Mouse (Mus musculus): Measurements from ENCODE around the gene Tmc6. TPM values are rescaled to one million over a fixed set of nuclear protein-coding genes. Genes with fewer than 3 reads are reported as not detected.

Tmc6 gene
- 38.8 and 39.2 TPM in 2 replicates for polyA plus RNA-seq (2015; fragmentation: Nextera tagmentation; extraction: Ambion mirVana)

GRCm38 (mm10) chr11:117781993-117782704, at the start of gene Tmc6, which contains the start of gene Tmc8:
Gene Tmc6 (minus strand): TSS chr11:117782198.
Gene Tmc8 (plus strand): TSS chr11:117782076.
- Histone ChIP-seq H3K9me3 (replicated peaks; ENCODE audit: low read length) (no peaks in the 10 kb centered on the region), H3K9ac (ENCODE audit: low read depth, low read length) (peak within 1 kb of the TSS; percentile 52), H3K4me2 (ENCODE audit: low read length) (peak within 1 kb of the TSS; percentile 97), H3K4me1 (replicated peaks; ENCODE audit: insufficient read depth, low read length) (peaks cover 36% of the 10 kb centered on the region), H3K27ac (peak within 1 kb of the TSS; percentile 99), H3K4me3 (replicated peaks; ENCODE audit: low read depth, low read length) (peak within 1 kb of the TSS; percentile 46), H3K27me3 (ENCODE audit: insufficient read depth, low read length) (no peaks in the 10 kb centered on the region), H3K36me3 (ENCODE audit: insufficient read depth, low read length) (peaks cover 8% of the 10 kb centered on the region; the same call in 1 of the 2 replicates)
- WGBS = 40% methylated on average over 24 of the region's 24 CpGs
- TF ChIP-seq CTCF (IDR thresholded peaks at IDR 0.05; ENCODE audit: low read depth) = no peak
- no peak for DNase-seq (ENCODE audit: low spot score)
- no peak for ATAC-seq (replicated peaks; ENCODE audit: low FRiP score, low read depth)

- no peak for DNase-seq (ENCODE audit: low spot score)
- Histone ChIP-seq H3K9me3 (replicated peaks; ENCODE audit: low read length) (no peaks in the 10 kb centered on the region), H3K4me2 (ENCODE audit: low read length) (no peak overlapping the region), H3K4me1 (replicated peaks; ENCODE audit: insufficient read depth, low read length) (peaks cover 19% of the 10 kb centered on the region; the same call in 1 of the 2 replicates), H3K27me3 (ENCODE audit: insufficient read depth, low read length) (no peaks in the 10 kb centered on the region), H3K27ac (peak overlapping the region; percentile 73), H3K9ac (ENCODE audit: low read depth, low read length) (no peak overlapping the region), H3K36me3 (ENCODE audit: insufficient read depth, low read length) (no peaks in the 10 kb centered on the region), H3K4me3 (replicated peaks; ENCODE audit: low read depth, low read length) (no peak overlapping the region)
- ATAC-seq (replicated peaks; ENCODE audit: low FRiP score, low read depth) = no peak
- no peak for TF ChIP-seq CTCF (IDR thresholded peaks at IDR 0.05; ENCODE audit: low read depth)
- WGBS = 64% methylated on average over 9 of the region's 9 CpGs
These were observed 48.4 kb upstream of the Tmc6 start for GRCm38 (mm10) chr11:117830401-117830800.

GRCm38 (mm10) chr11:117829671-117830215, 47.7 kb upstream of the Tmc6 start:
- no peak overlapping the region for H3K9ac ChIP-seq (ENCODE audit: low read depth, low read length)
- DNase-seq (ENCODE audit: low spot score) (peak; percentile 84), ATAC-seq (replicated peaks; ENCODE audit: low FRiP score, low read depth) (peak; percentile 61)
- no peak overlapping the region for H3K4me3 ChIP-seq (replicated peaks; ENCODE audit: low read depth, low read length)
- TF ChIP-seq CTCF (IDR thresholded peaks at IDR 0.05; ENCODE audit: low read depth) = no peak
- H3K4me2 ChIP-seq (ENCODE audit: low read length) = no peak overlapping the region
- H3K9me3 ChIP-seq (replicated peaks; ENCODE audit: low read length) = no peaks in the 10 kb centered on the region
- peak overlapping the region; percentile 80 for H3K27ac ChIP-seq
- peaks cover 26% of the 10 kb centered on the region; the same call in 1 of the 2 replicates for H3K4me1 ChIP-seq (replicated peaks; ENCODE audit: insufficient read depth, low read length)
- no peaks in the 10 kb centered on the region for H3K27me3 ChIP-seq (ENCODE audit: insufficient read depth, low read length)
- WGBS = 19% methylated on average over 2 of the region's 2 CpGs
- no peaks in the 10 kb centered on the region for H3K36me3 ChIP-seq (ENCODE audit: insufficient read depth, low read length)

- Histone ChIP-seq H3K4me1 (replicated peaks; ENCODE audit: insufficient read depth, low read length) (peaks cover 30% of the 10 kb centered on the region; the same call in 1 of the 2 replicates), H3K4me3 (replicated peaks; ENCODE audit: low read depth, low read length) (no peak overlapping the region), H3K9ac (ENCODE audit: low read depth, low read length) (no peak overlapping the region), H3K9me3 (replicated peaks; ENCODE audit: low read length) (no peaks in the 10 kb centered on the region), H3K4me2 (ENCODE audit: low read length) (no peak overlapping the region; the same call in 1 of the 2 replicates), H3K36me3 (ENCODE audit: insufficient read depth, low read length) (no peaks in the 10 kb centered on the region), H3K27ac (peak overlapping the region; percentile 80), H3K27me3 (ENCODE audit: insufficient read depth, low read length) (no peaks in the 10 kb centered on the region)
- ATAC-seq (replicated peaks; ENCODE audit: low FRiP score, low read depth) = no peak
- WGBS = 57% methylated on average over 9 of the region's 9 CpGs
- peak; percentile 51 for DNase-seq (ENCODE audit: low spot score)
- no peak for TF ChIP-seq CTCF (IDR thresholded peaks at IDR 0.05; ENCODE audit: low read depth)
These were observed 47.0 kb upstream of the Tmc6 start for GRCm38 (mm10) chr11:117828888-117829604.

- DNase-seq (ENCODE audit: low spot score) = no peak
- H3K9ac ChIP-seq (ENCODE audit: low read depth, low read length) = no peak overlapping the region
These were observed 46.3 kb upstream of the Tmc6 start for GRCm38 (mm10) chr11:117828149-117828887.

More at GRCm38 (mm10) chr11:117828149-117828887, 46.3 kb upstream of the Tmc6 start:
- Histone ChIP-seq H3K9me3 (replicated peaks; ENCODE audit: low read length) (no peaks in the 10 kb centered on the region), H3K36me3 (ENCODE audit: insufficient read depth, low read length) (no peaks in the 10 kb centered on the region), H3K4me3 (replicated peaks; ENCODE audit: low read depth, low read length) (no peak overlapping the region), H3K4me2 (ENCODE audit: low read length) (no peak overlapping the region; the same call in 1 of the 2 replicates), H3K27ac (peak overlapping the region; percentile 80), H3K27me3 (ENCODE audit: insufficient read depth, low read length) (no peaks in the 10 kb centered on the region), H3K4me1 (replicated peaks; ENCODE audit: insufficient read depth, low read length) (peaks cover 33% of the 10 kb centered on the region; the same call in 1 of the 2 replicates)
- no peak for ATAC-seq (replicated peaks; ENCODE audit: low FRiP score, low read depth)
- TF ChIP-seq CTCF (IDR thresholded peaks at IDR 0.05; ENCODE audit: low read depth) = no peak
- 66% methylated on average over 18 of the region's 18 CpGs for WGBS

All from kidney, postnatal 0 days (tissue).